Mouse (Mus musculus) hindbrain, embryonic 13.5 days (tissue): ENCODE results near the gene Grik1. TPM values are rescaled to one million over a fixed set of nuclear protein-coding genes. Genes with fewer than 3 reads are reported as not detected.

Source experiments
- ATAC-seq: fragments of 200-750 bp; cut with Nextera tagmentation; 2 replicates; pipeline ENCODE4 v1.8.0; 2017; ENCODE audit warnings: moderate TSS enrichment; ENCODE audit not compliant: low FRiP score
- H3K27ac ChIP-seq: fragments of 300-500 bp; sonication (generic); 2 replicates; pipeline ENCODE4 v1.5.1; 2015; ENCODE audit warnings: inconsistent platforms, mild to moderate bottlenecking, moderate library complexity
- H3K27me3 ChIP-seq: fragments of 300-500 bp; sonication (generic); 2 replicates; pipeline ENCODE4 v1.6.1; 2015; ENCODE audit warnings: mild to moderate bottlenecking, inconsistent platforms
- H3K36me3 ChIP-seq: fragments of 300-500 bp; sonication (generic); 2 replicates; pipeline ENCODE4 v1.6.1; 2015; ENCODE audit warnings: mild to moderate bottlenecking, inconsistent platforms
- H3K4me1 ChIP-seq: fragments of 300-500 bp; sonication (generic); replicated peaks from 2 replicates; pipeline ENCODE4 v1.6.1; 2015; ENCODE audit warnings: inconsistent platforms
- H3K4me2 ChIP-seq: fragments of 300-500 bp; sonication (generic); 2 replicates; pipeline ENCODE4 v1.6.1; 2015; ENCODE audit warnings: inconsistent platforms, mild to moderate bottlenecking, moderate library complexity
- H3K4me3 ChIP-seq: fragments of 300-500 bp; sonication (generic); 2 replicates; pipeline ENCODE4 v1.5.1; 2015; ENCODE audit warnings: mild to moderate bottlenecking, inconsistent platforms
- H3K9ac ChIP-seq: fragments of 300-500 bp; sonication (generic); 2 replicates; pipeline ENCODE4 v1.6.1; 2015; ENCODE audit warnings: mild to moderate bottlenecking, inconsistent platforms
- H3K9me3 ChIP-seq: fragments of 300-500 bp; sonication (generic); 2 replicates; pipeline ENCODE4 v1.6.1; 2016; ENCODE audit warnings: inconsistent platforms
- WGBS: fragments of 180-500 bp; shearing (Covaris S2); methylation state at CpG from one replicate; pipeline ENCODE4 v1.1.7; 2015; 5-methylcytosine and 5-hydroxymethylcytosine counted together
- polyA plus RNA-seq: library from polyadenylated mRNA; unstranded; fragments of >200 nt; fragmentation: Nextera tagmentation; extraction: Ambion mirVana; gene quantifications from 2 replicates; pipeline ENCODE4 v1.2.1, GENCODE M21; 2015

The Grik1 gene
- polyA plus RNA-seq, 1 experiment from 2014 or later: 18.3 TPM

GRCm38 (mm10) chr16:87988805-87989204 is 301.3 kb downstream of the Grik1 start:
- no peak for ATAC-seq

GRCm38 (mm10) chr16:87984201-87984870 is 305.7 kb downstream of the Grik1 start:
- Histone ChIP-seq H3K27ac (peak overlapping the region; percentile 32; the same call in 1 of the 2 replicates), H3K9me3 (no peaks in the 10 kb centered on the region)
- peak; percentile 91 for ATAC-seq

More at GRCm38 (mm10) chr16:87988805-87989204, 301.3 kb downstream of the Grik1 start:
- Histone ChIP-seq H3K27me3 (no peaks in the 10 kb centered on the region), H3K4me2 (no peak overlapping the region), H3K9ac (no peak overlapping the region), H3K36me3 (no peaks in the 10 kb centered on the region), H3K27ac (no peak overlapping the region), H3K4me1 (peaks cover 7% of the 10 kb centered on the region; the same call in 1 of the 2 replicates), H3K9me3 (no peaks in the 10 kb centered on the region), H3K4me3 (no peak overlapping the region)
- 8% methylated on average over 2 of the region's 2 CpGs for WGBS

GRCm38 (mm10) chr16:87974076-87974443 is 316.0 kb downstream of the Grik1 start:
- WGBS: 47% methylated on average over 3 of the region's 3 CpGs
- H3K27me3 ChIP-seq: no peaks in the 10 kb centered on the region
- ATAC-seq: 0 out of 2 replicates have a peak, but pooled peaks have one; percentile 8
- no peaks in the 10 kb centered on the region for H3K36me3 ChIP-seq
- H3K9ac ChIP-seq: no peak overlapping the region
- no peak overlapping the region for H3K4me2 ChIP-seq
- H3K4me3 ChIP-seq: no peak overlapping the region
- no peaks in the 10 kb centered on the region for H3K9me3 ChIP-seq
- peaks cover 4% of the 10 kb centered on the region; the same call in 1 of the 2 replicates for H3K4me1 ChIP-seq
- H3K27ac ChIP-seq: no peak overlapping the region

More at GRCm38 (mm10) chr16:87984201-87984870, 305.7 kb downstream of the Grik1 start:
- H3K27me3 ChIP-seq: no peaks in the 10 kb centered on the region
- no peak overlapping the region for H3K9ac ChIP-seq
- H3K4me2 ChIP-seq: no peak overlapping the region
- H3K36me3 ChIP-seq: no peaks in the 10 kb centered on the region
- H3K4me1 ChIP-seq: peaks cover 10% of the 10 kb centered on the region; the same call in 1 of the 2 replicates
- no peak overlapping the region for H3K4me3 ChIP-seq

GRCm38 (mm10) chr16:87973394-87974075 is 316.5 kb downstream of the Grik1 start:
- Histone ChIP-seq H3K27ac (no peak overlapping the region), H3K4me1 (peaks cover 4% of the 10 kb centered on the region; the same call in 1 of the 2 replicates), H3K9me3 (no peaks in the 10 kb centered on the region), H3K36me3 (no peaks in the 10 kb centered on the region), H3K4me3 (no peak overlapping the region), H3K9ac (no peak overlapping the region), H3K27me3 (no peaks in the 10 kb centered on the region), H3K4me2 (no peak overlapping the region)
- WGBS: 37% methylated on average over 2 of the region's 2 CpGs
- peak; percentile 71 for ATAC-seq

GRCm38 (mm10) chr16:87971911-87972310 is 318.2 kb downstream of the Grik1 start:
- Histone ChIP-seq H3K9ac (no peak overlapping the region), H3K9me3 (no peaks in the 10 kb centered on the region), H3K4me3 (no peak overlapping the region), H3K27ac (no peak overlapping the region), H3K27me3 (no peaks in the 10 kb centered on the region), H3K4me1 (peaks cover 4% of the 10 kb centered on the region; the same call in 1 of the 2 replicates), H3K4me2 (no peak overlapping the region), H3K36me3 (no peaks in the 10 kb centered on the region)
- no peak for ATAC-seq
- 76% methylated on average over 6 of the region's 6 CpGs for WGBS

- ATAC-seq: no peak
- Histone ChIP-seq H3K27me3 (no peaks in the 10 kb centered on the region), H3K4me2 (no peak overlapping the region), H3K36me3 (no peaks in the 10 kb centered on the region), H3K4me1 (peaks cover 4% of the 10 kb centered on the region; the same call in 1 of the 2 replicates), H3K4me3 (no peak overlapping the region), H3K9ac (no peak overlapping the region), H3K9me3 (no peaks in the 10 kb centered on the region), H3K27ac (no peak overlapping the region)
- 86% methylated on average over 3 of the region's 3 CpGs for WGBS
Measured at GRCm38 (mm10) chr16:87969936-87970335, 320.1 kb downstream of the Grik1 start.

GRCm38 (mm10) chr16:87961419-87961818 is 328.6 kb downstream of the Grik1 start:
- Histone ChIP-seq H3K9me3 (no peaks in the 10 kb centered on the region), H3K9ac (no peak overlapping the region), H3K4me3 (no peak overlapping the region), H3K27me3 (no peaks in the 10 kb centered on the region), H3K27ac (no peak overlapping the region), H3K36me3 (no peaks in the 10 kb centered on the region), H3K4me1 (no peaks in the 10 kb centered on the region), H3K4me2 (no peak overlapping the region)
- ATAC-seq: no peak
- 81% methylated on average over 6 of the region's 6 CpGs for WGBS

GRCm38 (mm10) chr16:87957449-87957848 is 332.6 kb downstream of the Grik1 start:
- 90% methylated on average over 10 of the region's 10 CpGs for WGBS

GRCm38 (mm10) chr16:87956178-87956577 is 333.9 kb downstream of the Grik1 start:
- H3K27me3 ChIP-seq: no peaks in the 10 kb centered on the region
- H3K27ac ChIP-seq: no peak overlapping the region
- no peaks in the 10 kb centered on the region for H3K9me3 ChIP-seq
- H3K9ac ChIP-seq: no peak overlapping the region
- H3K36me3 ChIP-seq: no peaks in the 10 kb centered on the region
- H3K4me1 ChIP-seq: no peaks in the 10 kb centered on the region
- ATAC-seq: no peak
- WGBS: 79% methylated on average over 5 of the region's 5 CpGs
- H3K4me2 ChIP-seq: no peak overlapping the region
- no peak overlapping the region for H3K4me3 ChIP-seq

More at GRCm38 (mm10) chr16:87957449-87957848, 332.6 kb downstream of the Grik1 start:
- Histone ChIP-seq H3K9me3 (no peaks in the 10 kb centered on the region), H3K9ac (no peak overlapping the region), H3K4me2 (no peak overlapping the region), H3K4me1 (no peaks in the 10 kb centered on the region), H3K27me3 (no peaks in the 10 kb centered on the region), H3K27ac (no peak overlapping the region), H3K36me3 (no peaks in the 10 kb centered on the region), H3K4me3 (no peak overlapping the region)
- ATAC-seq: no peak

GRCm38 (mm10) chr16:87954715-87955441 is 335.2 kb downstream of the Grik1 start:
- Histone ChIP-seq H3K9ac (no peak overlapping the region), H3K4me1 (no peaks in the 10 kb centered on the region), H3K27ac (no peak overlapping the region), H3K9me3 (no peaks in the 10 kb centered on the region), H3K4me2 (no peak overlapping the region), H3K4me3 (no peak overlapping the region), H3K36me3 (no peaks in the 10 kb centered on the region), H3K27me3 (no peaks in the 10 kb centered on the region)
- no peak for ATAC-seq
- WGBS: 82% methylated on average over 9 of the region's 9 CpGs

GRCm38 (mm10) chr16:87953176-87953575 is 336.9 kb downstream of the Grik1 start:
- H3K4me2 ChIP-seq: no peak overlapping the region
- H3K9ac ChIP-seq: no peak overlapping the region
- H3K9me3 ChIP-seq: no peaks in the 10 kb centered on the region
- H3K27me3 ChIP-seq: no peaks in the 10 kb centered on the region
- 83% methylated on average over 4 of the region's 4 CpGs for WGBS
- no peak overlapping the region for H3K4me3 ChIP-seq
- no peaks in the 10 kb centered on the region for H3K36me3 ChIP-seq
- no peaks in the 10 kb centered on the region for H3K4me1 ChIP-seq
- H3K27ac ChIP-seq: no peak overlapping the region
- no peak for ATAC-seq

- Histone ChIP-seq H3K27me3 (no peaks in the 10 kb centered on the region), H3K4me1 (no peaks in the 10 kb centered on the region), H3K9ac (no peak overlapping the region), H3K9me3 (no peaks in the 10 kb centered on the region), H3K36me3 (no peaks in the 10 kb centered on the region), H3K4me3 (no peak overlapping the region), H3K27ac (no peak overlapping the region), H3K4me2 (no peak overlapping the region)
- WGBS: 87% methylated on average over 11 of the region's 11 CpGs
- ATAC-seq: no peak
Measured at GRCm38 (mm10) chr16:87949881-87950280, 340.2 kb downstream of the Grik1 start.
